Mouse (Mus musculus) liver, embryonic 11.5 days (tissue): ENCODE results near the gene Cdipt. TPM values are rescaled to one million over a fixed set of nuclear protein-coding genes. Genes with fewer than 3 reads are reported as not detected.

Experiments
- ATAC-seq: fragments of 200-750 bp; cut with Nextera tagmentation; replicated peaks from 2 replicates; pipeline ENCODE4 v1.8.0; 2017; ENCODE audit warnings: moderate number of reproducible peaks, mild to moderate bottlenecking, moderate TSS enrichment, moderate library complexity; ENCODE audit not compliant: low FRiP score
- DNase-seq: peaks from one replicate; pipeline ENCODE4 v3.0.0-alpha.2; 2017; ENCODE audit warnings: low spot score
- H3K27ac ChIP-seq: fragments of 300-500 bp; sonication (generic); 2 replicates; pipeline ENCODE4 v1.5.1; 2014; ENCODE audit warnings: mild to moderate bottlenecking, low read depth, low read length, control low read depth
- H3K27me3 ChIP-seq: fragments of 300-500 bp; sonication (generic); replicated peaks from 2 replicates; pipeline ENCODE4 v1.6.1; 2014; ENCODE audit warnings: low read length, mixed read lengths; ENCODE audit not compliant: control insufficient read depth, insufficient read depth
- H3K36me3 ChIP-seq: fragments of 300-500 bp; sonication (generic); 2 replicates; pipeline ENCODE4 v1.6.1; 2014; ENCODE audit warnings: mild to moderate bottlenecking, low read length, moderate library complexity, mixed read lengths; ENCODE audit not compliant: control insufficient read depth, insufficient read depth
- H3K4me1 ChIP-seq: fragments of 300-500 bp; sonication (generic); replicated peaks from 2 replicates; pipeline ENCODE4 v1.6.1; 2014; ENCODE audit warnings: low read length, mixed read lengths; ENCODE audit not compliant: control insufficient read depth, insufficient read depth
- H3K4me2 ChIP-seq: fragments of 300-500 bp; sonication (generic); 2 replicates; pipeline ENCODE4 v1.6.1; 2014; ENCODE audit warnings: mild to moderate bottlenecking, control low read depth, moderate library complexity
- H3K4me3 ChIP-seq: fragments of 300-500 bp; sonication (generic); 2 replicates; pipeline ENCODE4 v1.5.1; 2014; ENCODE audit warnings: low read depth, low read length, control low read depth
- H3K9ac ChIP-seq: fragments of 300-500 bp; sonication (generic); 2 replicates; pipeline ENCODE4 v1.6.1; 2014; ENCODE audit warnings: low read depth, low read length, control low read depth
- H3K9me3 ChIP-seq: fragments of 300-500 bp; sonication (generic); 2 replicates; pipeline ENCODE4 v1.6.1; 2016; ENCODE audit warnings: low read length, inconsistent platforms, mixed read lengths; ENCODE audit not compliant: control insufficient read depth
- WGBS: fragments of 180-500 bp; shearing (Covaris S2); extraction: QIAGEN DNeasy Blood & Tissue Kit; methylation state at CpG from one replicate; pipeline ENCODE4 v1.1.7; 2014; 5-methylcytosine and 5-hydroxymethylcytosine counted together
- polyA plus RNA-seq: library from polyadenylated mRNA; unstranded; fragments of >200 nt; fragmentation: Nextera tagmentation; extraction: Ambion mirVana; gene quantifications from 2 replicates; pipeline ENCODE4 v1.2.1, GENCODE M21; 2014

Gene Cdipt
- polyA plus RNA-seq, 1 experiment from 2014 or later: 72.2 TPM

DNA sequence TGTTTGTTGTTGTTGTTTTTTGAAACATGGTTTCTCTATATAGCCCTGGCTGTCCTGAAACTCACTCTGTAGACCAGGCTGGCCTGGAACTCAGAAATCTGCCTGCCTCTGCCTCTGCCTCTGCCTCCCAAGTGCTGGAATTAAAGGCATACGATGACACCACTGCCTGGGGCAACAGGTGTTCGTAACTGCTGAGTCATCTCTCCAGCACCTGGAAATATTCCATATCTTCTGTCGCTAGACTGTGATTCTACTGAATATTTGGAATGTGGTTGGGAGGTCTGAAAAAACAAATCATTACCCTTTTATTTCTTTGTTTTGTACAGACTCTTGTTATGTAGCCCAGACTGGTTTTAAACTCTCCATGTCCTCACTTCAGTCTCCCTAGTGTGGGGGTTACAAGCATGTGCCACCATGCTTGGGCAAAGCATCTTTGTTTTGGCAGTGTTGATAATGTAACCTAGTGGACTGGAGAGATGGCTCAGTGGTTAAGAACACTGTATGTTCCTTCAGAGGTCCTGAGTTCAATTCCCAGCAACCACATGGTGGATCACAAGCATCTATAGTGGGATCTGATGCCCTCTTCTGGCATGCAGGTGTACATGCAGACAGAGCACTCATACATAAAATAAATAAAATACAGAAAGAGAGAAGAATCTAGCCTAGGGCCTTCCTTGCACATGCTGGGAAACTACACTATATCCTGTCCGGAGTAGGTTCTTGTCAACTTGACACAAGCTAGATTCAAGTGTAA lies 28.6 kb downstream of the Cdipt start:
- no peak overlapping the region for H3K4me2 ChIP-seq
- no peak overlapping the region for H3K9ac ChIP-seq
- H3K9me3 ChIP-seq: no peaks in the 10 kb centered on the region
- ATAC-seq (no peak), DNase-seq (no peak)
- no peaks in the 10 kb centered on the region for H3K27me3 ChIP-seq
- H3K4me3 ChIP-seq: no peak overlapping the region
- peaks cover 12% of the 10 kb centered on the region for H3K4me1 ChIP-seq
- H3K27ac ChIP-seq: no peak overlapping the region
- no peaks in the 10 kb centered on the region for H3K36me3 ChIP-seq
- WGBS: 82% methylated on average over 4 of the region's 4 CpGs

DNA sequence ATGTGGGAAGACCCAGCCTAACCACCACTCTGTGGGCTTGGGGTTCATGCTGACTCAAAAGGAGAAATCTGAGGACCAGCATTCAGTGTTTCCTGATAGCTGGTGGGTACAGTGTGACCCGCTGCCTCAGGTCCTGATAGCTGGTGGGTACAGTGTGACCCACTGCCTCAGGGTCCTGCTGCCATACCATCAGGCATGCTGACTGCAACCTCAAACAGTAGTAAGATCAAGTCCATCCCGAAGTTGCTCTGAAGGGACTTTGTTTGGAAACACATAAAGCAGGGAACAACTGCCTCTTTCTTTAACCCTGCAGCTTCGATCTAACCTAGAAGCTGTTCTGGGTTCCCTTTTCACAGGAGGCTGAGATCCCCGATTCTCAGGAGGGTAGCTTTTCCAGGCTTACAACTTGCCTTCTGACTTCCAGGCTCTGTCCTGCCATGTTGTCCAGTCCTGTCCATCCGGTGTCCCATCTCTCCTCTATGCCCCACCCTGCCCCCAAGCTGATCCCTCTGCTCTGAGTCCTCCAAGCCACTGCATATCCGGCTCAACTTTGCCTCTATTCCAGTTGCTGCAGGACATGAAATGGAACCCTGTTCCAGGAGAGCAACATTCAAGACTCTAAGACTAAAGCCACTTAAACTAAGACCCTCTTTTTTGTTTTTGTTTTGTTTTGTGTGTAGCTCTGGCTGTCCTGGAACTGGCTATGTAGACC lies 31.8 kb downstream of the Cdipt start:
- no peak overlapping the region for H3K27ac ChIP-seq

DNA sequence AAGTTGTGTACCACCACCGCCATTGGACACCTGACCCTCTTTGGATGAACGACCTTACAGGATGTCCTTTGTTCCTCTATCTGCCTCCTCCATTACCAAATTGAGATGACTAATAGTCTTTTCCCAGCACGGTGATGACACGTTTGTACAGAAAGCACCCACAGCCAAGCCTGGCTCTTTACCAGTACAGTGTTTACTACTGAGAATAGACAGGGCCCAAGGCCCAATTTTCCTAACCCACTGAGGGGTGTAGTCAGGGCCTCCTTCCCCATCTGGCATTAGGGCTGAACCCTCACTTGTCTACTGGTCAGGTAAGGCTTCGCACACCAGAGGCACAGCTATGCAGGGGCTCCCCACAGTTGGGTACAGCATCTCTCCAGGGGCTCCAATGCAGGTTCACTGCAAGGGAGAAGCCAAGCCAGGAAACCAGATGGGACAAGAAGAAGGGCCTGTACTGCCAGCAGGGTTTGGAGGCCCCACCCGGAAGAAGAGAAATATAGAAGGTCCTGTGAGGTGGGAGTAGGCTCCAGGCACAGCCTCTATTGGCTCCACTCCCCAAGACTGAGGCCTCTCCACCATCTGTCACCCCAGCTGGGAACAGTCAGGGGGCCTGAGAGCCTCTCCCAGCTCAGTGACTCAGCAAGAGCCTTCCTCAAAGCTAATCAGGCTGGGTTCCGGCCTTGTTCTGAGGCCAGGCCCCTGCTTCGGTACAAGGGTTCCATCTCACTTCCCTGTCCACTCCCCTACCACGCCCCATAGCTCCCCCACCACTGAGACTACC lies 32.7 kb downstream of the Cdipt start:
- no peak overlapping the region for H3K4me3 ChIP-seq
- peaks cover 3% of the 10 kb centered on the region; the same call in 1 of the 2 replicates for H3K36me3 ChIP-seq
- H3K27me3 ChIP-seq: no peaks in the 10 kb centered on the region
- H3K4me2 ChIP-seq: peak overlapping the region; percentile 52
- WGBS: 38% methylated on average over 9 of the region's 9 CpGs
- H3K9me3 ChIP-seq: no peaks in the 10 kb centered on the region
- peak overlapping the region; percentile 95 for H3K27ac ChIP-seq
- ATAC-seq (peak; percentile 93), DNase-seq (peak; percentile 66)
- peak overlapping the region; percentile 57 for H3K9ac ChIP-seq
- H3K4me1 ChIP-seq: peaks cover 18% of the 10 kb centered on the region

More for the DNA sequence above, 31.8 kb downstream of the Cdipt start:
- DNase-seq (no peak), ATAC-seq (no peak)
- H3K9ac ChIP-seq: no peak overlapping the region
- H3K36me3 ChIP-seq: no peaks in the 10 kb centered on the region
- no peak overlapping the region for H3K4me2 ChIP-seq
- no peaks in the 10 kb centered on the region for H3K9me3 ChIP-seq
- no peak overlapping the region for H3K4me3 ChIP-seq
- 83% methylated on average over 6 of the region's 6 CpGs for WGBS
- H3K27me3 ChIP-seq: no peaks in the 10 kb centered on the region
- peaks cover 13% of the 10 kb centered on the region for H3K4me1 ChIP-seq

DNA sequence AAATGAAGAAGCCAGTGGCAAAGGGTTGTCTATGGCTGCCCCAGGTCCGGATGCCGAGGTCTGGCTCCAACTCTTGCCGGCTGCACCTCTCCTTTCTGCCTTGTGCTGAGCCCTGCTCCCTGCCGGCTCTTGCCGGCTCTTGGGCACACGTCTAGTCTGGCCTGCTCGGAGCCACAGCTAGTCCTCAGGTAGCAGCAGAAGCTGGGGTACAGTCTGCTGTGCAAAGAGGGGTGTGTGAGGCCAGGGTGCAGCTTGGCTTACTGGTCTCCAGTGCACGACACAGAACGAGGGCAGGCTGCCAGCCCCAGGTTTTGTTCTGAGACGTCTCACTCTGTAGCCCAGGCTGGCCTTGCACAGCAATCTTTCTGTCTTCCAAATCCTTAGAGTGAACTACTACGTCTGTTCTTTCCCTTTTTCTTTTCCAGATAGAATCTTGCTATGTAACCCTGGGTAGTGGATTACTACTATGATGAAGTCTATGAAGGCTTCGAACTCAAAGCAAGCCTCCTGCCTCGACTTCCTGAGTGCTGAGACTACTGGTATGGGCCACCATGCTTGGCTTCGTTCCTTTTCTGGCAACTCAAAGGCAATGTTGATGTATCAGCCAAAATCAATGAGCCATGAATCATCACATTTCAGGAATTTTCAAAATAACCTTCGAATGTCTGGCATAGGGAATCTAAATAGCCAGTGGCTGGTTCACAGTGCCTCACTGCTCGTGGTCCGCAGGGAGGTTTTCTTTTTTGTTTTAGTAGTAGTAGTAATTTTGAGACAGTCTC lies 33.8 kb downstream of the Cdipt start:
- Histone ChIP-seq H3K36me3 (peaks cover 7% of the 10 kb centered on the region; the same call in 1 of the 2 replicates), H3K9ac (peak overlapping the region; percentile 57), H3K4me3 (no peak overlapping the region), H3K27ac (peak overlapping the region; percentile 95), H3K4me1 (peaks cover 24% of the 10 kb centered on the region), H3K27me3 (no peaks in the 10 kb centered on the region), H3K9me3 (no peaks in the 10 kb centered on the region), H3K4me2 (peak overlapping the region; percentile 33; the same call in 1 of the 2 replicates)
- DNase-seq (no peak), ATAC-seq (no peak)
- 84% methylated on average over 17 of the region's 17 CpGs for WGBS

DNA sequence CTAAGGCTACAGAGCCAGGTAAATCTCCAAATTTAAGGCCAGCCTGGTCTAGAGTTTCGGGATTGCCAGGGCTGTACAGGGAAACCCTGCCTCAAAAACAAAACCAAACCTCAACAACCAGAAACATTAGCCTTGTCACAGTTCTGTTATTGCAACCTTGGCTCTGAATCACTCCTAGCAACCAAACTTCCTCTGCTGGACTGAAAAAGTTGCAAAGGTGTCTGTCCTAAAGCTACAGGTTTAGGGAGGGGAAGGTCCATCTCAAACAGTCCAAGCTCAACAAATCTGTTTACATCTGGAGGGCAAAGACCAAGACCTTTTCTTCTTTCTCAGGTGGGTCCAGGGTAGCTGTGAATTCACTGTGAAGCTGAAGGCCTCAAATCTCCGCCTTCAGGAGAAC lies 35.3 kb downstream of the Cdipt start:
- ATAC-seq: no peak
- 0 out of 2 replicates have a peak overlapping the region, but pooled peaks have one; percentile 41 for H3K27ac ChIP-seq
- no peak for DNase-seq
- no peak overlapping the region for H3K4me3 ChIP-seq
- no peak overlapping the region for H3K4me2 ChIP-seq
- H3K9ac ChIP-seq: no peak overlapping the region
- no peaks in the 10 kb centered on the region for H3K27me3 ChIP-seq
- peaks cover 38% of the 10 kb centered on the region for H3K4me1 ChIP-seq
- H3K36me3 ChIP-seq: peaks cover 13% of the 10 kb centered on the region
- 96% methylated on average over 2 of the region's 2 CpGs for WGBS
- no peaks in the 10 kb centered on the region for H3K9me3 ChIP-seq

DNA sequence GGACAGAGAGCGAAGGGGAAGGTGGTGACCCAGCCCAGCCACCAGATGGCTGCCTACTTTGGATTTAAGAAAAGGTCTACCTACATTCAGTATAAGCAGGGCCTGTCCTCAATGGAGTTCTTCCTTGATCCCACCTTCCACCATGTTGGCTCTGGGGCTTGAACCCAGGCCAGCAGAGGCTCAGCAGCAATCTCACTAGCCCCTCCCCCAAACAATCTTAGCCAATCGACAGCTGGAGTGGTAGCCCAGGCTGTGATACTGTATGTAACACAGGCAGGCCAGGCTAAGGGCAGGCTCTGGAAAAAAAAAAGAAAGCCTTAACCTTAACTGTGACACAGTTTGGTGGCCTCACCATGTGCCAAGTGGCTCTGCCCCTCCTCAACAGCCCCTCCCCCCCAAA lies 36.0 kb downstream of the Cdipt start:
- 74% methylated on average over 2 of the region's 2 CpGs for WGBS
- Histone ChIP-seq H3K27me3 (no peaks in the 10 kb centered on the region), H3K36me3 (peaks cover 13% of the 10 kb centered on the region), H3K9ac (no peak overlapping the region), H3K27ac (no peak overlapping the region), H3K9me3 (no peaks in the 10 kb centered on the region), H3K4me1 (peaks cover 38% of the 10 kb centered on the region), H3K4me3 (no peak overlapping the region), H3K4me2 (no peak overlapping the region)
- DNase-seq: no peak
- ATAC-seq: no peak

DNA sequence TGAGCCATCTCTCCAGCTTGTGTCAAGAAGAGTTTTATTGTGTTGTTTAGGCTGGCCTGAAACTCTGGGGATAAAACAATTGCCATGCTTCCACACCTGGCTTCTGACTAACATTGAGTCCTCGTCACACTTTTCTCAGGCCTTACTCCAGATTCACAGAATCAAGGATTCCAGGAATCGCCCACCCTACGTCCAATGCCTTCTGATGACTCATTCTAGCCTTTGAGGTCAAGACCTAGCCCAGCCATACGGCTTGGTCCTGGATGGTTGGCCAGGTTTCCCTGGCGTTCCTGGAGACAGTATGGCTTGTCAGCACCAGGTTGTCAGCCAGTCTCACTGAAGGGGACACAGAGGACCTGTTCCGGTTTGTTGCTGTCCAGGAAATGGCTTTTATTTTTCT lies 36.7 kb downstream of the Cdipt start:
- Histone ChIP-seq H3K36me3 (peaks cover 13% of the 10 kb centered on the region), H3K9ac (no peak overlapping the region), H3K4me1 (peaks cover 38% of the 10 kb centered on the region), H3K27ac (no peak overlapping the region), H3K27me3 (no peaks in the 10 kb centered on the region), H3K4me3 (no peak overlapping the region), H3K4me2 (no peak overlapping the region), H3K9me3 (no peaks in the 10 kb centered on the region)
- ATAC-seq: no peak
- no peak for DNase-seq
- WGBS: 81% methylated on average over 6 of the region's 6 CpGs

DNA sequence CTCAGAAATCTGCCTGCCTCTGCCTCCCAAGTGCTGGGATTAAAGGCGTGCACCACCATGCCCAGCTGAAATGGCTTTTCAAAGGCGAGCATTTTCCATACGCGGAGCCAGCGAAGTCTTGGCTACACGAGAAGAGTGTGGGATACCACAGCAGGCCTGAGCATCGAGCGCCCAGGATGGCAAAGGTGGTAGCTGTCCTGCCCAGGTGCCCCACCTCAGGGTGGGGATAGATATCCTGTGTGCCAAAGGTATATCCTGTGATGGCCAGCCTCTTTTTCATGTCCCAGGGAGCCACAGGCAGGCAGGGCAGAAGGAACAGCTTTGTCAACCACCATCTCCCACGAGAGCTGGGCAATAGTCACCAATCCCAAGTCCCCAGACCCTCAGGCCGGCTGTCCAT lies 37.1 kb downstream of the Cdipt start:
- ATAC-seq: no peak
- H3K9me3 ChIP-seq: no peaks in the 10 kb centered on the region
- 91% methylated on average over 10 of the region's 10 CpGs for WGBS
- peaks cover 41% of the 10 kb centered on the region for H3K4me1 ChIP-seq
- no peaks in the 10 kb centered on the region for H3K27me3 ChIP-seq
- H3K9ac ChIP-seq: no peak overlapping the region
- no peak for DNase-seq
- H3K27ac ChIP-seq: no peak overlapping the region
- peaks cover 13% of the 10 kb centered on the region for H3K36me3 ChIP-seq
- H3K4me2 ChIP-seq: no peak overlapping the region
- H3K4me3 ChIP-seq: no peak overlapping the region
